Mouse (Mus musculus) kidney, postnatal 36 days (tissue): ENCODE measurements at regions not wholly inside any gene's neighbourhood (a gene's known extent, or its start where the extent isn't known, plus 50 kb on each side); places are given as distances from the start of the nearest gene placed in this dataset.

Experiments used
- DNase-seq, 2 experiments: peaks; one replicate each; pipeline ENCODE4 v3.0.0; 2021 to 2022; ENCODE audit warnings: mixed read lengths in 2 of 2

- DNase-seq: no peak
Observed at GRCm38 (mm10) chr2:138640654-138641053, 384.3 kb downstream of the Btbd3 start.

GRCm38 (mm10) chr2:138641335-138641734, 385.0 kb downstream of the Btbd3 start:
- no peak for DNase-seq

GRCm38 (mm10) chr2:138648616-138649015, 392.3 kb downstream of the Btbd3 start:
- DNase-seq: no peak

GRCm38 (mm10) chr2:138659376-138659775, 403.0 kb downstream of the Btbd3 start:
- DNase-seq: no peak

GRCm38 (mm10) chr2:138670307-138670706, 413.9 kb downstream of the Btbd3 start:
- no peak for DNase-seq

GRCm38 (mm10) chr2:138674801-138675200, 418.4 kb downstream of the Btbd3 start:
- no peak for DNase-seq

GRCm38 (mm10) chr2:138675229-138676065, 419.1 kb downstream of the Btbd3 start:
- DNase-seq: no peak

- DNase-seq: no peak
Observed at GRCm38 (mm10) chr2:138688140-138688871, 431.9 kb downstream of the Btbd3 start.

GRCm38 (mm10) chr2:138689497-138689896, 433.1 kb downstream of the Btbd3 start:
- DNase-seq: no peak

- no peak for DNase-seq
Observed at GRCm38 (mm10) chr2:138702783-138703182, 446.4 kb downstream of the Btbd3 start.

GRCm38 (mm10) chr2:138703943-138704541, 447.7 kb downstream of the Btbd3 start:
- DNase-seq: no peak

- no peak for DNase-seq
Observed at GRCm38 (mm10) chr2:138708763-138709162, 452.4 kb downstream of the Btbd3 start.

- no peak for DNase-seq
Observed at GRCm38 (mm10) chr2:138733846-138734245, 477.5 kb downstream of the Btbd3 start.

- DNase-seq: no peak
Observed at GRCm38 (mm10) chr2:138744806-138745205, 488.4 kb downstream of the Btbd3 start.

- peak in 1 of 2 experiments; percentile 7 for DNase-seq
Observed at GRCm38 (mm10) chr2:138760439-138760963, 504.1 kb downstream of the Btbd3 start.

GRCm38 (mm10) chr2:138761400-138761799, 505.0 kb downstream of the Btbd3 start:
- no peak for DNase-seq

- no peak for DNase-seq
Observed at GRCm38 (mm10) chr2:138766275-138766842, 510.0 kb downstream of the Btbd3 start.

- DNase-seq: no peak
Observed at GRCm38 (mm10) chr2:138783781-138784180, 527.4 kb downstream of the Btbd3 start.

- no peak for DNase-seq
Observed at GRCm38 (mm10) chr2:138792711-138793450, 536.5 kb downstream of the Btbd3 start.

- DNase-seq: no peak
Observed at GRCm38 (mm10) chr2:138806196-138806595, 549.8 kb downstream of the Btbd3 start.

- no peak for DNase-seq
Observed at GRCm38 (mm10) chr2:138809767-138810166, 553.4 kb downstream of the Btbd3 start.

- DNase-seq: no peak
Observed at GRCm38 (mm10) chr2:138820489-138820888, 564.1 kb downstream of the Btbd3 start.
